Mouse (Mus musculus): ENCODE data around the gene Ttc21a. TPM values are rescaled to one million over a fixed set of nuclear protein-coding genes. Genes with fewer than 3 reads are reported as not detected.

The Ttc21a gene
- polyA plus RNA-seq, 1 experiment: 11.4 TPM

DNA sequence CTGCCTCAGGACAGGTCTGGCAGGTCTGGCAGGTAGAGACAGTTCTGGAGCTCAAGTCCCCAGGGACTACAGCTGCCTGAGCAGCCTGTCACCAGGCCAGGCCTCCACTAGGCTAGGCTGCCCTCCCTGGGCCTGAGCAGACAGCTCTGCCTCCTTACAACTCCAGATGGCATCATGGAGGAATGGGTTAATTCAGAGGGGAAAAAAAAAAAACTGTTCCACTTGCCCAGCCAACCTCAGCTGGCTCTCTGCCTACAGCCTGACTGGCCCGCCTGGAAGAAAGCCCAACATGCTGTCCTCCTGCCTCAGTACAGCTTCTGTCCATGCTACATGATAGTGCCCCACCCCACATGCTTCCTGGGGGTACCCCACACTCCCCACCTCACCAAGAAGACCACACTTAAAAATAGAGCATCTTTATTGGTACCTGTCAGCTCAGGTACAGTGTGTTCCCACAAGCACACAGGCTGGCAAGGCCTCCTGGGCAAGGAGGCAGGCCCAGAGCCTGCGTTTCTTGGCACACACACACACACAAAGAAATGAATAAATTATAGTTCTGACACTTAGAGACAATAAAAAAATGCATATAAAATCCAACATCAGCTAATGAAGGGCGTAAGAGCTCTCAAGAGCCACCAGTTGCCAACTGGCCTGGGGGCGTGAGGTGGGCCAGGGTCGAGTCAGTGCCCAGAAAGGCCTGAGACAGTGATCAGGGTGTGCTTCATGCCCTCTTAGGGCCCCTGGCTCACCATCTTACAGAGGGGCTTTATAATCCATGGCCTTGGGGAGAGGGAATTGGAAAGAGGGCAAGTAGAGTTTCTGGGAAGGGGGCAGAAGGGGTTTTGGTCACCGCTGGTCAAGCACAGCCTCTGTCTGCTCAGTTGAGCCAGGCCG, 33.6 kb downstream of the Ttc21a start:
- no peak for DNase-seq
- H3K4me3 ChIP-seq (replicated peaks; ENCODE audit: extremely low read depth, low read depth, low read length): no peak overlapping the region
- TF ChIP-seq POLR2A (IDR thresholded peaks at IDR 0.05; ENCODE audit: borderline replicate concordance, extremely low read depth, low read depth, low read length) (no peak), CTCF (IDR thresholded peaks at IDR 0.05; ENCODE audit: insufficient read depth, low read length) (no peak)
- WGBS: 68% methylated on average over 7 of the region's 7 CpGs
- peaks cover 10% of the 10 kb centered on the region for H3K4me1 ChIP-seq (ENCODE audit: control insufficient read depth, insufficient read depth, low read length)

DNA sequence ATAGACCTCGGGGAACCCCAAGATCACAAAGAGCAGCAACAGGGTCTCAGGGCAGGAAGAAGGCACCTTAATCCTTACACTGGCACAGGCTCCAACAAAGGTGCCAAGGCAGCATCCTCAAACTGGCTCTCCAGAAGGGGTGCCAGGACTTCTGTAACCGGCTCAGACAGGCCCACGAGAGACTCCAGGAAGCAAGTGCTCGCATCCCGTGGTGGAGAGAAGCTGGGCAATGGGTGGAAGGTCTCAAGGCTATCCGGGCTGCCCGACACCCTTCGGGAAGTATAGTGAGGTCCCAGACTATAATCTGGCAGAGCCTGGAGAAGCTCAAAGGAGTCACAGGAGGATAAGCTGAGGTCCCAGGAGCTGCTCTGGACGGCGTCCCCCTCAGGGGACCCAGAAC, 34.8 kb downstream of the Ttc21a start:
- Histone ChIP-seq H3K4me3 (replicated peaks; ENCODE audit: extremely low read depth, low read depth, low read length) (no peak overlapping the region), H3K4me1 (ENCODE audit: control insufficient read depth, insufficient read depth, low read length) (peaks cover 17% of the 10 kb centered on the region)
- DNase-seq: no peak
- TF ChIP-seq CTCF (IDR thresholded peaks at IDR 0.05; ENCODE audit: insufficient read depth, low read length): no peak
- no peak for TF ChIP-seq POLR2A (IDR thresholded peaks at IDR 0.05; ENCODE audit: borderline replicate concordance, extremely low read depth, low read depth, low read length)
- WGBS: 79% methylated on average over 10 of the region's 10 CpGs

DNA sequence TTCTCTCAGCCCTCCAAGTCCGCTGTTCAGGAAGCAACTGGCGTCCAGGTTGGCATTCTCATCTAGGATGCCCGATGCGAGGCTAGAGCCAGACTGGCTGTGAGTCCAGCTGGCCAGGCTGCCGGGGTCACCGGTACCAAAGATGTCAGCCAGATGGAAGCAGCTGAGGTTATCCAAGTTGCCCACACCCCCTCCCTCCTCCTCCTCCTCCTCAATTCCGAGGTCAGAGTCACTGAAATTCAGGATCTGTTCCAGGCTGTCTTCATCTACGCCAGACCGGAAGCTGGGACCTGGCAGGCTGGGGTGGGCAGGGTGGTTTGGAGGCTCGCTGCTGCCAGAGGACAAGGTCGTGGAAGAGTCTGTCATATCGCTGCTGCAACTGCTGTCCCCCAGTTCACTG, 35.2 kb downstream of the Ttc21a start:
- H3K4me3 ChIP-seq (replicated peaks; ENCODE audit: extremely low read depth, low read depth, low read length): no peak overlapping the region
- peaks cover 21% of the 10 kb centered on the region for H3K4me1 ChIP-seq (ENCODE audit: control insufficient read depth, insufficient read depth, low read length)
- 68% methylated on average over 12 of the region's 12 CpGs for WGBS
- TF ChIP-seq POLR2A (IDR thresholded peaks at IDR 0.05; ENCODE audit: borderline replicate concordance, extremely low read depth, low read depth, low read length) (no peak), CTCF (IDR thresholded peaks at IDR 0.05; ENCODE audit: insufficient read depth, low read length) (no peak)
- DNase-seq: no peak

DNA sequence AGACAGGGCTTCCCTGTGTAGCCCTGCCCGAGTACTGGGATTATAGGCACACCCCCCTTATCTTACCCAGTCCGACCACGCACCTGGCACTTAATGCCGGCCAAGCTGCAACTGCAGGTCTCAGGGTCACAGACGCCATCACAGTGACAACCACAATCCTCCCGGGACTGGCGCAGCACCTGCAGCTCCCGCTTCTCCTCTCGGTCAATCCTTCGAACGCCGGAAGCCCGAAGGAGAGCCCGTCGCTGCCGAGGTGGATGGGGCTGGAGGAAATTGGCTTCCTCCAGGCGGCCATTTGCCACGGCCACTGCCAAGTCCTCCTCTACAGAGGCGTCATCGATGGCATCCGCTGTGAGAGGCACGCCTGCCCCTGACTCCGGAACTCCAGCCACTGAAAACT, 35.9 kb downstream of the Ttc21a start:
- TF ChIP-seq CTCF (IDR thresholded peaks at IDR 0.05; ENCODE audit: insufficient read depth, low read length): no peak
- no peak for TF ChIP-seq POLR2A (IDR thresholded peaks at IDR 0.05; ENCODE audit: borderline replicate concordance, extremely low read depth, low read depth, low read length)
- no peak for DNase-seq
- 87% methylated on average over 23 of the region's 23 CpGs for WGBS
- Histone ChIP-seq H3K4me3 (replicated peaks; ENCODE audit: extremely low read depth, low read depth, low read length) (no peak overlapping the region), H3K4me1 (ENCODE audit: control insufficient read depth, insufficient read depth, low read length) (peaks cover 28% of the 10 kb centered on the region)

DNA sequence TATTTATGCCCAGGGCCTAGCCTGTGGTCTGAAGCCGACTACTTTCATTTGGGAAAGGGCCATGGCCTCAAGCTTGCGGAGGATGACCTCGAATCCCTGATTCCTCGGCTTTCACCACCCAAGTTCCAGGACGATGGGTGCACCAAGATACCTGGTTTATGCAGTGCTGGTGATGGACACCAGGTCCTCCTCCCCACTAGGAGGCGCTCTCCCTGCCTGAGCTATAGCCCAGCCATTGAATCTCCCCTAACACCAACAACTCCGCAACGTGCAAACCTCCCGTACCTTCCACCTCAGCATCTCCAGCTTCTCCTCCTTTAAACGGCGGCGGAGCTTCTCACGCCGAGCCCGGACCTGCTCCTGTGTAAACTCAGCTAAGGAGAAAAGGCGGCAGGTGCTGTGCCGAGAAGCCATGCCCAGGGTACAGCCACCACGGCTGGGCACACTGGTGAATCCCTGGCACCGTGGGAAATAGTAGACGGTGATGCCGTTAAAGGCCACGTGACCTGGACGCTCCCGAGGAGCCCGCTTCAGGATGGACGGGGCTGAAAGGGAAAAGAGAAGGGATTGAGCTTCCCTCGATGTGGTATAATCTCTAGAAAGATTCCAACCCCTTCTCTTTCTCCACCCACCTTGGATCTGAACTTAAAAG, 36.6 kb downstream of the Ttc21a start:
- peaks cover 34% of the 10 kb centered on the region for H3K4me1 ChIP-seq (ENCODE audit: control insufficient read depth, insufficient read depth, low read length)
- WGBS: 95% methylated on average over 27 of the region's 27 CpGs
- H3K4me3 ChIP-seq (replicated peaks; ENCODE audit: extremely low read depth, low read depth, low read length): no peak overlapping the region
- TF ChIP-seq POLR2A (IDR thresholded peaks at IDR 0.05; ENCODE audit: borderline replicate concordance, extremely low read depth, low read depth, low read length) (no peak), CTCF (IDR thresholded peaks at IDR 0.05; ENCODE audit: insufficient read depth, low read length) (peak; percentile 65)
- no peak for DNase-seq

DNA sequence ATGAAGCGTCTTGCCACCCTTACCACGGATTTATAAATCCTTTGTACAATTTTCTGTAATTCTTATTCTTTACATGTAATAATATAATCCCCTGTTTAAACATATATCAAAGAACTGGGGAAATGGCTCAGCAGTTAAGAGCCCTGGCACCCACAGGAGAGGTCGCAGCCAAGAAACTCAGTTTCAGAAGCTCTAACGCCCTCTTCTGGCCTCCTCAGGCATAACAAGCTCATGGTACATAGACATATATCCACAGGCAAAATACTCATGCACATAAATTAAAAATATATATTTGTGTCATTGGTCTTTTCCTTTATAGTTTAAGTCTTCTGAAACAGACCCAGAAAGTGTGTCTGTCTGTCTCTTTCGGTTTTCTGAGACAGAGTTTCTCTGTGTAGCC, 37.2 kb downstream of the Ttc21a start:
- no peak for DNase-seq
- 85% methylated on average over 5 of the region's 5 CpGs for WGBS
- Histone ChIP-seq H3K4me1 (ENCODE audit: control insufficient read depth, insufficient read depth, low read length) (peaks cover 38% of the 10 kb centered on the region), H3K4me3 (replicated peaks; ENCODE audit: extremely low read depth, low read depth, low read length) (no peak overlapping the region)
- TF ChIP-seq CTCF (IDR thresholded peaks at IDR 0.05; ENCODE audit: insufficient read depth, low read length) (0 out of 2 replicates have a peak, but pooled peaks have one; percentile 8), POLR2A (IDR thresholded peaks at IDR 0.05; ENCODE audit: borderline replicate concordance, extremely low read depth, low read depth, low read length) (no peak)

DNA sequence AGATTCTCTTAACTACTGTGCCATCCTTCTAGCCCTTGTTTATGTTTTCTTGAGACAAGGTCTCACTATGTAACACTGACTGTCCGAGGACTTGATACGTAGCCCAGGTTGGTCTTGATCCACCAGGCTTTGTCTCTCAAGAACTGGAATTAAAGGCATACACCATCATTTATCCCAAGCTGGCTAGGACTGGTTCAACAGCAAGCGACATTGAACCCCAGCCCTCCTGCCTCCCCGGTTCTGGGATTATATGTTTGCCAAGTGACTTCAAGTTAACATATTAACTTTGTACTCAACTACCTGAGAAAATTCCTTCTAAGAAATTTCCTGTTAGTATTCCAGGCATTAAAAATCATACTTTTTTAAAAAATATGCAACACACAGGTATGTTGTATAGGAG, 37.9 kb downstream of the Ttc21a start:
- TF ChIP-seq POLR2A (IDR thresholded peaks at IDR 0.05; ENCODE audit: borderline replicate concordance, extremely low read depth, low read depth, low read length): no peak
- TF ChIP-seq CTCF (IDR thresholded peaks at IDR 0.05; ENCODE audit: insufficient read depth, low read length): no peak
- DNase-seq: no peak
- H3K4me3 ChIP-seq (replicated peaks; ENCODE audit: extremely low read depth, low read depth, low read length): no peak overlapping the region
- peaks cover 38% of the 10 kb centered on the region for H3K4me1 ChIP-seq (ENCODE audit: control insufficient read depth, insufficient read depth, low read length)
- 84% methylated on average over 4 of the region's 4 CpGs for WGBS

DNA sequence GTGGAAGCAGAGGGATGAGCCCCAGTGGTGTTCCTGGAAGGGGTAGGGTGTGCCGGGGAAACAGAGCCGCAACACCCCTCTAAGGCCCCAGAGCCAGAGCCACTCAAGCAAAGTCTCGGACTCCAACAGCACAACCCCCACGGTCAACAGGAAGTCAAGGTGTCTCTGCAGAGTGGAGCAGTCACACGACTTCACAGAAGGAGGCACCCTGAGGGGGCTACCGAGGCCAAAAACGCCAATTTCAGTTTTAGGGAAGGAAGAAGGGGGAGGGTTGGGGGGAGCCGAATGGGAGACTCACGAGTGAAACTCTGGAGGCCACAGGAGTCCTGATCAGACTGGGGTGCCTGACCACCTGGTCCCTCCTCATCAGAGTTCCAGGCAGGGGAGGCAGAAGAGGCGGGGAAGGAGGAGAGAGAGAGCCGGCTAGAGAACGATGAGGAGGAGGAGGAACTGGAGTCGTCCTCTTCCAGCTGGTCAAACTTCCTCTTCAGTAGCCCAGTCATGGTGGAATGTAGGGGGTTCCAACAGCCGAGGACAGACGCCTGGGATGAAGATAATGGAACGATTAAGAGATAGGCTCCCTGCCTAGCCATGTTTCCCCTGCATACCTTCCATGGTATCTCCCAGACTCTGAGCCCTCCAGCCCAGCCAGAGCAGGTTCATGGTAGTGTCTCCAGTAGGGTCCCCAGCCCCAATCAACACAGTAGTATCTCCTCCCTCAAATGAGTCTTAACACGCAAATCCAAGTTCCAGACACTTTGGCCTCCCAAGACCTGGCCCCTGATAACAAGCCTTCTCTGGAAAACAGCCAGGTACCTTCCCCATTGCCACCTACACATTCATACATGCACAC, 39.5 kb downstream of the Ttc21a start:
- 15% methylated on average over 17 of the region's 17 CpGs for WGBS
- no peak for DNase-seq
- H3K4me3 ChIP-seq (replicated peaks; ENCODE audit: extremely low read depth, low read depth, low read length): no peak overlapping the region
- H3K4me1 ChIP-seq (ENCODE audit: control insufficient read depth, insufficient read depth, low read length): peaks cover 42% of the 10 kb centered on the region
- TF ChIP-seq POLR2A (IDR thresholded peaks at IDR 0.05; ENCODE audit: borderline replicate concordance, extremely low read depth, low read depth, low read length): no peak
- no peak for TF ChIP-seq CTCF (IDR thresholded peaks at IDR 0.05; ENCODE audit: insufficient read depth, low read length)

DNA sequence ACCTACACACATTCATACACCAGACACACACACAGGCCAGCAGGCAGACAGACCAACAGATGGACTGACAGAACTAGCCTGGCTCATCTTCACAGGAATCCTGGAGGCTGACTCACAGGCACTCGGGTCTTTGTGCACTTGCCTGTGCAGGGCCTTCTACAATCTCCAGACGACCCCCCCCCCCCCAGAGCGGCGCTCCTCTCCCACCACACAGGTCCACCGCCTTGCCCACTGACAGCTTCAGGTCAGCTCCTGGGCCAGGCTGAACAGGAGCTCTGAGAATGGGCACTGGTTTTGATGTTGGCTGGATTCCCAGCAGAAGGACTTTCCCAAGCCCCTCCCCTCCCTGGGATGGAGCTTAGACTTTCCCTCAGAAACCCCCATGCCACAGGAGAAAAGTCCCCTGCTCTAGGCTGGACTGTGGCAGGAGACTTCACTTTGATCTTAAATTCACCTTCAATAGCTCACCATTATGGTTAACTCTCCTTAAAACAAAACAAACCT, 40.2 kb downstream of the Ttc21a start:
- DNase-seq: no peak
- H3K4me3 ChIP-seq (replicated peaks; ENCODE audit: extremely low read depth, low read depth, low read length): no peak overlapping the region
- 12% methylated on average over 5 of the region's 5 CpGs for WGBS
- peaks cover 42% of the 10 kb centered on the region for H3K4me1 ChIP-seq (ENCODE audit: control insufficient read depth, insufficient read depth, low read length)
- TF ChIP-seq POLR2A (IDR thresholded peaks at IDR 0.05; ENCODE audit: borderline replicate concordance, extremely low read depth, low read depth, low read length) (no peak), CTCF (IDR thresholded peaks at IDR 0.05; ENCODE audit: insufficient read depth, low read length) (no peak)
